Comparison of ENCODE assay signal across 8 mouse cellular contexts in the genomic region with DNA sequence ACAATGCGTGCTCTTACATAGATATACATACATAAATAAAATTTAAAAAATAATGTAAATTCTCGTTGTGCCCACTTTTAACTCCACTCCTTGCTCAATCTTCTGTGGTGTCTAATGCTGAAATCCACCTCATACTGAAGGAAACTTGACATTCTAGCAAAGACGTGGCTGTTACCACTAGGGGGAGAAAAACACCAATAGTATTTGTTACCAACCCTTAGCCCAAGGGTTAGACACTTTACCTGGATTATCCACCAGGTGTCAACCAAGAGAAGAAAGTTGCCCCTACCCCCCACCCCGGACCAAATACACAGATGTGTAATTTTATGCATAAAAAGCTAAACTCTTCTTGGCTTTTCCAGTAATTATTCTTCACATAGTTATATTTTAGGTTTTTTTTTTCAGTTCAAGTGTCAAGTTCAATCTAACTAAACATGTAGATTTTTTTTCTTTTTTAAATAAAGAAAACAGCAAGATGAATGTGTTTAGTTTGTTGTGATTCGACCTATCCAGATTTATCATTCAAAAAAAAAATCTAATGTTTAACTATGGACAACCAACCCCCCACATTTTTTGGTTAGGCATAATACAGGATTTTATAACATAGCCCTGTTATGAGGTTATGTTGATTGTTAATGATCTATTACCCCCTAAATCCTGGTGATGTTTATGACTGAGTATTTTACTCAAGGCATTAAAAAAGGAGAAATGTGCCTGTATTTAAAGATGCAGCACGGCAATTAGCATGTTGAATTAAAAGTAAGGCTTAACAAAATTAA. TPM values are rescaled to one million over a fixed set of nuclear protein-coding genes. Genes with fewer than 3 reads are reported as not detected.
A peak's percentile ranks its signal among the peaks of the same experiment; 100 is the strongest.
DNase-seq lines count a peak whose midpoint lies in the region; ATAC-seq and TF ChIP-seq lines count a peak whose summit lies in the region.

No protein-coding gene starts in this region.

- peak overlapping the region; percentile 55 for H3K4me3 ChIP-seq in layer of hippocampus, adult 2 months
- H3K4me3 ChIP-seq in hindbrain, embryonic 13.5 days = 0 out of 2 replicates have a peak overlapping the region, but pooled peaks have one; percentile 80
- H3K4me3 ChIP-seq in limb, embryonic 10.5 days = peak overlapping the region; percentile 82
- H3K4me3 ChIP-seq in midbrain, embryonic 12.5 days = no peak overlapping the region

- peaks cover 5% of the 10 kb centered on the region for H3K4me1 ChIP-seq in hindbrain, embryonic 13.5 days (replicated peaks)
- peaks cover 2% of the 10 kb centered on the region; the same call in 1 of the 2 replicates for H3K4me1 ChIP-seq in limb, embryonic 10.5 days
- H3K4me1 ChIP-seq in midbrain, embryonic 12.5 days = peaks cover 5% of the 10 kb centered on the region

- no peak for TF ChIP-seq POLR2A in brain, embryonic 14.5 days (IDR thresholded peaks at IDR 0.05; ENCODE audit: borderline replicate concordance, extremely low read depth, insufficient read depth, insufficient read length, poor library complexity, severe bottlenecking)

- H3K36me3 ChIP-seq in hindbrain, embryonic 13.5 days = no peaks in the 10 kb centered on the region
- H3K36me3 ChIP-seq in limb, embryonic 10.5 days = no peaks in the 10 kb centered on the region
- no peaks in the 10 kb centered on the region for H3K36me3 ChIP-seq in midbrain, embryonic 12.5 days

- H3K9ac ChIP-seq in hindbrain, embryonic 13.5 days = peak overlapping the region; percentile 100; the same call in 1 of the 2 replicates
- peak overlapping the region; percentile 81; the same call in 1 of the 2 replicates for H3K9ac ChIP-seq in midbrain, embryonic 12.5 days (replicated peaks)

- peak; percentile 57 to 62 for DNase-seq in layer of hippocampus, adult 2 months (ENCODE audit: low spot score in 2 of 2)
- DNase-seq in layer of hippocampus, postnatal 25 days (ENCODE audit: extremely low spot score in 1 of 2, low spot score in 1 of 2) = no peak
- peak; percentile 94 for DNase-seq in brain, embryonic 14.5 days (ENCODE audit: low read depth)
- DNase-seq in limb, embryonic 10.5 days (ENCODE audit: low spot score) = peak; percentile 41
- peak; percentile 73 for DNase-seq in telencephalon, adult 2 months (ENCODE audit: low read depth, low spot score)

- peak; percentile 97 for TF ChIP-seq CTCF in layer of hippocampus, adult 2 months (conservative IDR thresholded peaks at IDR 0.05)
- TF ChIP-seq CTCF in brain, embryonic 14.5 days (IDR thresholded peaks at IDR 0.05; ENCODE audit: borderline replicate concordance, extremely low read depth, insufficient read depth, insufficient read length) = peak; percentile 65; the same call in 1 of the 2 replicates

- H3K9me3 ChIP-seq in hindbrain, embryonic 13.5 days = no peaks in the 10 kb centered on the region
- H3K9me3 ChIP-seq in limb, embryonic 10.5 days (replicated peaks) = no peaks in the 10 kb centered on the region
- H3K9me3 ChIP-seq in midbrain, embryonic 12.5 days = no peaks in the 10 kb centered on the region

- ATAC-seq in erythroid progenitor cell, adult 5-6 weeks (replicated peaks; ENCODE audit: low FRiP score, poor library complexity, severe bottlenecking) = peak; percentile 46
- no peak for ATAC-seq in hindbrain, embryonic 13.5 days (ENCODE audit: low FRiP score)
- no peak for ATAC-seq in midbrain, embryonic 12.5 days (ENCODE audit: low FRiP score, low read depth)

- peak overlapping the region; percentile 59 for H3K4me2 ChIP-seq in hindbrain, embryonic 13.5 days
- peak overlapping the region; percentile 52 for H3K4me2 ChIP-seq in midbrain, embryonic 12.5 days (replicated peaks)

- 27% methylated on average over 6 of the region's 6 CpGs for WGBS in hindbrain, embryonic 13.5 days
- 28% methylated on average over 6 of the region's 6 CpGs for WGBS in limb, embryonic 10.5 days
- WGBS in midbrain, embryonic 12.5 days = 26% methylated on average over 6 of the region's 6 CpGs

- H3K27me3 ChIP-seq in hindbrain, embryonic 13.5 days = no peaks in the 10 kb centered on the region
- H3K27me3 ChIP-seq in limb, embryonic 10.5 days (ENCODE audit: low read depth, poor library complexity, severe bottlenecking) = no peaks in the 10 kb centered on the region
- no peaks in the 10 kb centered on the region for H3K27me3 ChIP-seq in midbrain, embryonic 12.5 days

- peak overlapping the region; percentile 99 for H3K27ac ChIP-seq in layer of hippocampus, adult 2 months
- H3K27ac ChIP-seq in hindbrain, embryonic 13.5 days = peak overlapping the region; percentile 100
- H3K27ac ChIP-seq in limb, embryonic 10.5 days = peak overlapping the region; percentile 100
- H3K27ac ChIP-seq in midbrain, embryonic 12.5 days (replicated peaks) = peak overlapping the region; percentile 100

RNA-seq across cellular contexts. Expression of gene Arrdc3, which starts 1.3 kb away (rescaled TPM):
- total RNA-seq in layer of hippocampus, adult 2 months (2021) = 10 to 100 TPM; 35.1 to 46.5 TPM
- 10 to 100 TPM; 39.3 to 43.5 TPM for total RNA-seq in layer of hippocampus, postnatal 25 days (2021)
- 54.4 and 58.4 TPM in 2 replicates for polyA plus RNA-seq in brain, embryonic 14.5 days (2012; rRNA removed)
- total RNA-seq in erythroid progenitor cell, adult 5-6 weeks (2015; ENCODE audit: low replicate concordance) = 94.1 and 150 TPM in 2 replicates
- total RNA-seq in erythroid progenitor cell, adult 5-6 weeks (2017; ENCODE audit: low replicate concordance) = 148 and 176 TPM in 2 replicates
- 49.3 and 49.9 TPM in 2 replicates for polyA plus RNA-seq in hindbrain, embryonic 13.5 days (2015; fragmentation: Nextera tagmentation; extraction: Ambion mirVana)
- polyA plus RNA-seq in limb, embryonic 10.5 days (2016; fragmentation: Nextera tagmentation; extraction: Ambion mirVana) = 48.6 and 72.1 TPM in 2 replicates
- polyA plus RNA-seq in midbrain, embryonic 12.5 days (2016; fragmentation: Nextera tagmentation; extraction: Ambion mirVana) = 56.3 and 63.0 TPM in 2 replicates

Comparison
In these comparisons a context has a peak if more than half of its experiments do, and no peak if none do; other contexts are left out.
1. DNase-seq: peak in layer of hippocampus, adult 2 months (2 of 2), brain, embryonic 14.5 days (single experiment), limb, embryonic 10.5 days (single experiment) and telencephalon, adult 2 months (single experiment); none in layer of hippocampus, postnatal 25 days (0 of 2).
2. Peak in every context shown above with its lines, with median percentiles within 50 percentile points of each other: H3K27ac ChIP-seq.